Mouse (Mus musculus) liver, embryonic 14.5 days (tissue): ENCODE measurements at regions not wholly inside any gene's neighbourhood (a gene's known extent, or its start where the extent isn't known, plus 50 kb on each side); places are given as distances from the start of the nearest gene placed in this dataset.

Source experiments
- ATAC-seq: fragments of 200-750 bp; cut with Nextera tagmentation; 2 replicates; pipeline ENCODE4 v1.8.0; 2017; ENCODE audit warnings: moderate number of reproducible peaks, mild to moderate bottlenecking, moderate library complexity; ENCODE audit not compliant: insufficient read depth
- DNase-seq, 3 experiments: peaks; one replicate each; pipeline ENCODE4 v3.0.0-alpha.2; 2012 to 2013; ENCODE audit warnings: low read depth in 3 of 3, low spot score in 3 of 3
- H3K27ac ChIP-seq: fragments of 300-500 bp; sonication (generic); 2 replicates; pipeline ENCODE4 v1.5.1; 2014; ENCODE audit warnings: moderate library complexity, mild to moderate bottlenecking, control low read depth, inconsistent platforms
- H3K27me3 ChIP-seq: fragments of 300-500 bp; sonication (generic); 2 replicates; pipeline ENCODE4 v1.6.1; 2014; ENCODE audit warnings: mild to moderate bottlenecking, low read length, moderate library complexity; ENCODE audit not compliant: control insufficient read depth, insufficient read depth
- H3K36me3 ChIP-seq: fragments of 300-500 bp; sonication (generic); replicated peaks from 2 replicates; pipeline ENCODE4 v1.6.1; 2014; ENCODE audit warnings: low read depth; ENCODE audit not compliant: control insufficient read depth, insufficient read depth
- H3K4me1 ChIP-seq, 2 experiments: fragments of 200-500 bp in 1 of 2; fragments of 300-500 bp in 1 of 2; sonication (generic) in 1 of 2; replicated peaks; 2 replicates each; pipeline ENCODE4 v1.6.1; 2012 to 2014; ENCODE audit warnings: antibody characterized with exemption in 1 of 2, inconsistent platforms in 1 of 2, low read length in 1 of 2; ENCODE audit not compliant: control insufficient read depth in 2 of 2, insufficient read depth in 2 of 2
- H3K4me2 ChIP-seq: fragments of 300-500 bp; sonication (generic); 2 replicates; pipeline ENCODE4 v1.6.1; 2014; ENCODE audit warnings: low read depth, mild to moderate bottlenecking, control low read depth, moderate library complexity
- H3K4me3 ChIP-seq, 2 experiments: fragments of 200-500 bp in 1 of 2; fragments of 300-500 bp in 1 of 2; sonication (generic) in 1 of 2; 2 replicates each; pipeline ENCODE4 v1.5.1; 2012 to 2014; ENCODE audit warnings: low read depth in 2 of 2, low read length in 2 of 2, mild to moderate bottlenecking in 2 of 2, control low read depth in 1 of 2, inconsistent platforms in 1 of 2, moderate library complexity in 1 of 2; ENCODE audit not compliant: insufficient read depth in 1 of 2
- H3K9ac ChIP-seq: fragments of 300-500 bp; sonication (generic); replicated peaks from 2 replicates; pipeline ENCODE4 v1.6.1; 2014; ENCODE audit warnings: mild to moderate bottlenecking, control low read depth, moderate library complexity
- H3K9me3 ChIP-seq: fragments of 300-500 bp; sonication (generic); 2 replicates; pipeline ENCODE4 v1.6.1; 2016; ENCODE audit warnings: low read length, mixed read lengths; ENCODE audit not compliant: control insufficient read depth
- CTCF ChIP-seq: IDR thresholded peaks from 2 replicates; pipeline ENCODE4 v1.5.1; 2016; ENCODE audit warnings: antibody characterized with exemption, low read depth, control low read depth
- EP300 ChIP-seq: IDR thresholded peaks from 2 replicates; pipeline ENCODE4 v1.6.1; 2016; ENCODE audit warnings: antibody characterized with exemption, low read depth
- WGBS: fragments of 180-500 bp; shearing (Covaris S2); extraction: QIAGEN DNeasy Blood & Tissue Kit; methylation state at CpG from one replicate; pipeline ENCODE4 v1.1.7; 2014; ENCODE audit not compliant: insufficient replicate concordance; 5-methylcytosine and 5-hydroxymethylcytosine counted together

GRCm38 (mm10) chr5:4484780-4485179, 273.1 kb downstream of the Fzd1 start:
- no peak overlapping the region for H3K4me3 ChIP-seq
- TF ChIP-seq CTCF = no peak
- no peak for TF ChIP-seq EP300
- H3K36me3 ChIP-seq = no peaks in the 10 kb centered on the region
- H3K4me1 ChIP-seq = no peaks in the 10 kb centered on the region
- no peak overlapping the region for H3K9ac ChIP-seq
- no peak for DNase-seq
- no peaks in the 10 kb centered on the region for H3K27me3 ChIP-seq
- ATAC-seq = no peak
- no peaks in the 10 kb centered on the region for H3K9me3 ChIP-seq
- no peak overlapping the region for H3K27ac ChIP-seq
- whole genome bisulfite sequencing = 52% methylated on average over 6 of the region's 6 CpGs
- H3K4me2 ChIP-seq = no peak overlapping the region

- H3K27ac ChIP-seq = no peak overlapping the region
- DNase-seq (no peak), ATAC-seq (no peak)
- TF ChIP-seq EP300 (no peak), CTCF (no peak)
- no peaks in the 10 kb centered on the region for H3K27me3 ChIP-seq
- H3K4me2 ChIP-seq = no peak overlapping the region
- WGBS = 63% methylated on average over 1 of the region's 1 CpGs
- no peaks in the 10 kb centered on the region for H3K36me3 ChIP-seq
- no peaks in the 10 kb centered on the region for H3K4me1 ChIP-seq
- no peaks in the 10 kb centered on the region for H3K9me3 ChIP-seq
- no peak overlapping the region for H3K9ac ChIP-seq
- no peak overlapping the region for H3K4me3 ChIP-seq
Observed at GRCm38 (mm10) chr5:4484151-4484550, 273.7 kb downstream of the Fzd1 start.

- H3K4me2 ChIP-seq = no peak overlapping the region
- no peak for TF ChIP-seq EP300
- no peak for TF ChIP-seq CTCF
- no peaks in the 10 kb centered on the region for H3K27me3 ChIP-seq
- no peaks in the 10 kb centered on the region for H3K9me3 ChIP-seq
- no peaks in the 10 kb centered on the region for H3K36me3 ChIP-seq
- no peak overlapping the region for H3K27ac ChIP-seq
- DNase-seq (no peak), ATAC-seq (no peak)
- no peak overlapping the region for H3K9ac ChIP-seq
- WGBS = 35% methylated on average over 2 of the region's 2 CpGs
- H3K4me3 ChIP-seq = no peak overlapping the region
- H3K4me1 ChIP-seq = no peaks in the 10 kb centered on the region
Observed at GRCm38 (mm10) chr5:4474255-4474654, 282.1 kb downstream of the Mterf1b start.
